Mouse (Mus musculus) E14TG2a.4 (cell line): ENCODE measurements around the gene Gas7.

Source experiments
- CTCF ChIP-seq: conservative IDR thresholded peaks from 2 replicates; pipeline ENCODE4 v1.5.1; 2014; ENCODE audit warnings: low read length
- NANOG ChIP-seq: IDR thresholded peaks from 2 replicates; pipeline ENCODE4 v1.6.1; 2014; ENCODE audit warnings: borderline replicate concordance, low read length, mixed read lengths
- POU5F1 ChIP-seq: IDR thresholded peaks from 2 replicates; pipeline ENCODE4 v1.6.1; 2014; ENCODE audit warnings: low read length, borderline replicate concordance

DNA sequence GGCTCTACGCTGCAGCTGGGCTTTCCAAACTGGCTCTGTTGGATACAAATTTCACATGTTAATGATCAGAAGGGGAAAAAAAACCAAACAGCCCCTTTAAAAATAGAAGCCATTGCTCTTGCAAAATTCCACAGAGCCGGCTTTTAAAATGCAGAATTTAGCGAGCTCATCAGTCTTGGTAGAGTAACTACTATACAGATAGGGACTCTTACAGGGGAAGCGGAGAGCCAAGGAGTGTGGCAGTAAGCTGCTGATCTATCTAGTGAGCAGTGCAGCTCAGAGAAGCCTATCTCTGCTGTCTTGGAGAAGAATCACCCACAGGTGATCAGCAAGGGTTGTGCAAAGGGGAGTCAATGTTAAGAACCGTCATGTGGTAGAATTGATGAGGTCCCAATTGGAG is 21.5 kb upstream of the Gas7 start:
- TF ChIP-seq CTCF, result no peak
- TF ChIP-seq POU5F1, result no peak
- TF ChIP-seq NANOG, result no peak
